Mouse (Mus musculus) megakaryocyte, adult 5-6 weeks (primary cell): Measurements from ENCODE around the gene Kmt5b. TPM values are rescaled to one million over a fixed set of nuclear protein-coding genes. Genes with fewer than 3 reads are reported as not detected.
A peak's percentile ranks its signal among the peaks of the same experiment; 100 is the strongest.

ENCODE experiments used
- ATAC-seq: 2 replicates; pipeline ENCODE4 v1.8.0; 2016; ENCODE audit warnings: mild to moderate bottlenecking, inconsistent platforms; ENCODE audit not compliant: poor library complexity, severe bottlenecking
- total RNA-seq, 2 experiments: library from RNA; stranded (forward) in 1 of 2; stranded (reverse) in 1 of 2; fragments of 153-499, 151-499 nt in 1 of 2; fragments of 221-1000, 200-1000 nt in 1 of 2; gene quantifications; 2 replicates each; pipeline versions ENCODE4 v1.2.3 to v1.2.4; 2015 to 2017

Kmt5b gene
- total RNA-seq, 2 experiments from 2014 or later, result 28.5 to 44.7 TPM

DNA sequence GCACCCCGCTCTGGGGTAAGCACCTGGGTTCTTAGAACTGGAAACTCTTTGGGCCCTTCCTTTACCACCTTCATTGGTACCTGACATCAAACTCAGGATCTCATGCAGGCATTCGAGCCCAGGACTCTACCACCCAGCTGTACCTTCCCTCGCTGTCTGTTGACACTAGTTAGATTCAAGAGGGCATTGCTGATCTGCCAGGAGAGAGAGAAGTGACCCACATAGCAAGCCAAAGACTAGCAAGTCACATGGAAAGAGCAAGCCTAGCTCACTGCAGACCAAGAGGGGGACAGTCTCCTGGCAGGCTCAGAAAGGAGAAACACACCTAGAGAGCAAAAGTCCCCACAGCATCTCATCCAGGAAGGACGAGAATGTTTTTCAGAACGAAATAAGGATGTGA lies 73.5 kb downstream of the Kmt5b start:
- ATAC-seq, result no peak

DNA sequence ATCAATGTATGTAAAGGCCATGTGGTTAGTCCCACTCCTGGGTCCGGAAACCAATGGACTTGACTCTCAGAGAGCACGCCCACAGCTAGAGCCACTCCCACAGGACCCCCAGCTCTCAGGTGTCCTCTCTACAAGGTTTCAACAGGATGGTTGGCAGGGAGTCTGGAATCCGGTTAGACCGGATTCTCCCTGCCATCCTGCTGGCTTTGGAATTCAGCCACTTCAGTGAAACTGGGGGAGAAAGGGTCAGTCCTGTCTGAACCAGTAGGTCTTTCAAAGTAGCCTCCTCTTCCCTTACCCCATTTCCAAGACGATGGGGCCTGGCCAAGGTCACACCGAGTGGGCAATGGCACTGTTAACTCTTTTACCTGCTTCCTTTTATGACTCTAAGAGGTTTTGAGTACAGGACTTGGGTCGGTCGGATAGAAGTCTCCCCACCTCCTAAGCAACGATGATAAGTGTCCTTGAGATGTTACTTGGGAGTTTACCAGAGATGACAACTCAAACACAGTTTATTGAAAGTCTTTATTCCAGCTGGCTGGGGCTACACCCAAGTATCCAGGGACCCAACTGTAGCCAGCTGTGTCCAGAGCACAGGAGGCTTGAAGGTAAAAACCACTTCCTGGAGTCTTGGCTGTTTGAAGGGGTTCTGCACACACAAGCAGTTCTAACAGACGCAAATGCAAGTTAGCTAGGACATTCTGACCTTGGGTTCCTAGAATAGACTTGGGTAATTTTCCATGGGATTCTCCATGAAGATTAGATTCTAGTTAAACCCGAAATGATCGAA lies 75.3 kb downstream of the Kmt5b start:
- no peak for ATAC-seq

DNA sequence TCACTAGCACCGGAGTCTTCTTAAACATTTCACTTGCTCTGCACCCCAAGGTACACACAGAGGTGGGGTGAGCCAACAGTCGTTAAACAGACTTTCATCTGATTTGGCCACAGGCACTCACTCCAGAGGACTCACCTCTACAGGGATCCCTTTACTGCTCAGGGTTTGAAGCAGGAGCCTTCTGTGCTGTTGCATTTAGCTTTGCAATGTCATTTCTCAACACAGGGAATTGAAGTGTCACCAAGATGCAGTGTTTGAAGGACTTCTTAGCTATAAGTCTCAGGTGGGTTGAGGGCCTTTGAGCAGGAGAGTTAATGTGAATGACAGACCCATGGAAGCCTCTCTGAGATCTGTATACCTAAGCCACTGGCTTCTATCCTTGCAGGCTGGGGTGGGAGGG lies 76.4 kb downstream of the Kmt5b start:
- ATAC-seq, result no peak

DNA sequence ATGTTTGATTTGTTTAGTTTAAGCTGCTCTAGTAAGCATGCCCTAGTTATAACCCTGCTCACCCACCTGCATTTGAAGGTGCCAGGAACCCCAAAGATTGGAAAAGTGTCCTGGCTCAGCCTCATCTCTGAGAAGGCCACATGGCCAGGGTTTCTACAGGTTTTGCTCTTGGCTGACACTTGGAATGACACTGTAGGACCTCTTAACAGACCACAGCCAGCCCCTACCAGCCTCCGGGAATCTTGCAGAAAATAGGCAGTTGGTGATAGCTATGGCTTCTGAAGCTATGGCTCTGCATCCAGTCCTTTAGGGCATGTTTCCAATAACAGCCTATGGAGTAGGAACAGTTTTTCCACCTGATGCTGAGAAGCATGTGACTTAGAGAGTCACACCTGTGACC lies 77.6 kb downstream of the Kmt5b start:
- ATAC-seq, result no peak

DNA sequence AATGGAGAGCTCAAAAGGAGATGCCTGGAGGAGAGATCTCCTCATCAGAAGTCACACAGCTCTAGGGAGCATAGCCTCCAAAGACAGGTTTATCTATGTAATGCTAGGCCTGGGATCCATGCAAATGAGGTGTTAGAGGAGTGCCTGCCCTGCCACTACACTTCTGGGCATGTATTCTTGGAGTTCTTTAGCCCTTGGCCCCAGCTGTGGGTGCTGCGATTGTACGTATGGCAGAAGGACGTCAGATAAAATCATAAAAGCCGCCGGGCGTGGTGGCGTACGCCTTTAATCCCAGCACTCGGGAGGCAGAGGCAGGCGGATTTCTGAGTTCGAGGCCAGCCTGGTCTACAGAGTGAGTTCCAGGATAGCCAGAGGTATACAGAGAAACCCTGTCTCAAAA lies 78.1 kb downstream of the Kmt5b start:
- ATAC-seq, result no peak

DNA sequence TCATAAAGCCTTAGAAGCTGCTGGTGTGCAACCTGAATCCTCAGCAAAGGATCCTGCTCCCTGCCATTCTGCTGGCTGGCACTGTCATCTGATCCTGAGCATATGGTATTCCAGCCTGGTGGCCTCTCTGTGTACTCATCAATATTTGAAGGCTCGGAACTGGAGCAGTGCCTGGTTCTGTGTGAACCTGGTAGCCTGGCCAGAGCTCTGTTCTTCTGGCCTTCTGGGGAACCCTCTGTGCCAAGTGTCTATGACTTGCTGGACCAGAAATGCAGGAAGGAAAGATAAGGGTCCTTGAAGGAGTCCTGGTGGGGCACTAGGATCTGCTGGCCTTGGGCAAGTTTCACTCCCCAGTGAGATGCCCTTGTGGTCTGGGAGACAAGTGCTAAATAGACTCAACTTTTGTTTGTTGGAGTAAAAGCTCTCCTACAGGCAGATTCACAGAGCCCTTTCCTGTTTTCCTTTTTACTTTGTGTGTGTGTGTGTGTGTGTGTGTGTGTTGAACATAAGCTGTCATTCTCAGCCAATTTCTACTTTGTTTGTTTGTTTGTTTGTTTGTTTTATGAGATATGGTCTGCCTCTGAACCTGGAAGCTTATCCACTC lies 78.7 kb downstream of the Kmt5b start:
- no peak for ATAC-seq

DNA sequence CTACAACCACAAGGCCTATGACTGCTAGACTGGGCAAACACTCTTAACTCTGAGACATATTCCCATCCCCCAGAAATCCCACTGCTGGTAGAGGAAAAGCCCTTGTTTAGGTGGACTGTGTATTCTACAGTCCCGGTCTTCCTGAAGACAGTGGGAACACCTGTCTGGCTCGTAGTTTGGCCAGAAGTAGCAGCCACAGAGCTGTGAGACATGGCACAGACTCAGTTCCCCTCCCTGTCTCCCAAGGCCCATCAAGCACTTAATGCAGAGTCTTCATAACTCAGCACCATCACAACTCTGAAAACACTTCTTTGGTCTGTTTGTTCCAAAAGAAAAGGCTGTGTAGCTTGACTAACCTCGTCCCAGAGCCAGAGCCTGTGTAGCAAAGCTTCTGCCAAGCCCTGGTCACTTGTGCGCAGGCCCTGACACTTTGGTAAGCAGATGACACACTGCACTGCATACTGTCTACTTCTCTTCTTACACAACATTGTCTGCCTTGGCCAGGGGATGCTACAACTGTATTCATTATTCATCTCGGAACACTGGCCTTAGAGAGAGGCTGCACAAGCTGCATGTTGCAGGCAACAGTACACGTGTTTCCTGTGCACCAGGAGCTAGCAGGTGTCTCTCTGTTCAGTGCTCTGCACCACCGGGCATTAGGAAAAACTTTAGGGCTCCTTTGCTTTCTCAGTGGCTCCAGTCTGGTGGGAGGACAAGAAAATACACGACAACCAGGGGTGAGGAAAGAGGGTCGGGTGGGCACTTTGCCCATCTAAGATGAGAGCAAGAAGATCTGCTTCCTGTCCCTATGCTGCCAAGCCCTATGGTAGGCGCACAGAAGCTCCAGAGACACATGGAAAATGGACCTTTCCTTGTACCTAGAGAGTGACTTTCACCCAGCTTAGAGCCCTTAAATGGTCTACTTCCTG lies 79.7 kb downstream of the Kmt5b start:
- ATAC-seq, result no peak

DNA sequence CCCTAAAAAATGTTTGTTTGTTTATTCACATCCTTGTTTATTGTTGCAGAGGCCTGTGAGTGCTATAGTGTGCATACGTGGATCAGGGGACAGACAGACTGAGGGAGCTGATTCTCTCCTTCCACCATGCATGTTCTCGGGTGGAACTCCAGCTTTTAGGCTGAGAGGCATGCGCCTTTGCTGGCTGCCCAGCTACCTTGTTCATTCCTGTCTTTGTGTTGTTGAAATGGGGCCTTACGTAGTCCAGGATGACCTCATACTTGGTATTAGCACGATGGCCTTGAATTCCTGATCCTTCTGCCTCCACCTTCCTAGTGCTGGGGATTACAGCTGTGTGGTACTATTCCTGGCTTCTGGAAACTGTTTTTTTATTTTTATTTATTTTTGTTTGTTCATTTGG lies 80.5 kb downstream of the Kmt5b start:
- ATAC-seq, result no peak

DNA sequence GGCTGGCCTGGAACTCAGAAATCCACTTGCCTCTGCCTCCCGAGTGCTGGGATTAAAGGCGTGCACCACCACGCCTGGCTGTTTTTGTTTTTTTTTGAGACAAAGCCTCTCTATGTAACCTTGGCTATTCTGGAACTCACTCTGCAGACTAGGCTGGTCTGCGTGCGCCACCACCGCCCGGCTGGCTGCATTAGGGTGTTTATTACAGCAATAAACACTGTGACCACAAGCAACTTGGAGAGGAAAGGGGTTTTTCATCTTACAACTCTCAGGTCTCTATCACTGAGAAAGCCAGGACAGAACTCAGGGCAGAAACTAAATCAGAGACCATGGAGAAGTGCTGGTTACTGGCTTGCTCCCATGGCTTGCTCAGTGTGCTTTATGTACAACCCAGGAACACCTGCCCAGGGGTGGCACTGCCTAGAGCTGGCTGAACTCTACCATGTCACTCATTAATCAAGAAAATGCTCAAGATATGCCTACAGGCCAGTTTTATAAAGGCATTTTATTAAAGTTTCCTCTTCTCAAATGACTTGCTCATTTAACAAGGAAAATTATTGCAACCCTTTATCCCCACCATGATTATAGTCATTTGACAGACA lies 81.1 kb downstream of the Kmt5b start:
- no peak for ATAC-seq

DNA sequence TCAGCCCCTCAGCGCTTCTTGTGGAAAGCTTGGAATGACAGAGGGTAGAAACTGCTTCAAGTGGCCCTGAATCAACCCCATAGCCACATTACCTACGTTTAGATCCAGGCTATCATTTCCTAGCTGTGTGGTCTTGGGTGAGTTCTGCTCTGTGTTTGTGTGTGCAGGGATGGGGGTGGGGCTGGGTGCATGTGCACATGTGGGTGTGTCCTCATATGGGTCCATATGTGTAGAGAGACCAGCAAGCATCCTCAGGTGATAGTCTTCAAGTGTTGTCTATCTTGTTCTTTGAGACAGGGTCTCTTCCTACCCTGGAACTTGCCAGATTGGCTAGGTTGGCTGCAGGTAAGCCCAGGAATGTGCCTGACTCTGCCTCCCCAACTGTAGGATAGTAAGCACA lies 82.0 kb downstream of the Kmt5b start:
- ATAC-seq, result no peak

DNA sequence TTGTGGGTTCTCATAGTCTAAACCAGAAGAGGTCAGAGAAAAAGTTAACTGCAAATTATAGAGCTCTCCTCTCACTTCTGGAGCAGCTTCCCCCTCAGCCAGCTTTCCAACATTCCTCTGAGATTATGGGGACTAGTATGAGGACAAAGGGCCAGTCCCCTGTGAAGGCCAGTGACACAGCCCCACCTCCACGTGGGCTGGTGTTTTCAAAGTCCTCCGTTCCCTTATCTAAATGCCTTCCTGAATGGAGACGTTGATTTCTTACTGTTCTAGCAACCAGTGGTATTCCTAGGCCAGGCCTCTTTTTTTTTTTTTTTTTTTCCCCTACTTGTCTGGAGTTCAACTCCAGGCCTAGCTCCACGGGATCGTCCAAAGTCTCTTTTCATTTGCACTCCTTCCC lies 82.9 kb downstream of the Kmt5b start:
- no peak for ATAC-seq

DNA sequence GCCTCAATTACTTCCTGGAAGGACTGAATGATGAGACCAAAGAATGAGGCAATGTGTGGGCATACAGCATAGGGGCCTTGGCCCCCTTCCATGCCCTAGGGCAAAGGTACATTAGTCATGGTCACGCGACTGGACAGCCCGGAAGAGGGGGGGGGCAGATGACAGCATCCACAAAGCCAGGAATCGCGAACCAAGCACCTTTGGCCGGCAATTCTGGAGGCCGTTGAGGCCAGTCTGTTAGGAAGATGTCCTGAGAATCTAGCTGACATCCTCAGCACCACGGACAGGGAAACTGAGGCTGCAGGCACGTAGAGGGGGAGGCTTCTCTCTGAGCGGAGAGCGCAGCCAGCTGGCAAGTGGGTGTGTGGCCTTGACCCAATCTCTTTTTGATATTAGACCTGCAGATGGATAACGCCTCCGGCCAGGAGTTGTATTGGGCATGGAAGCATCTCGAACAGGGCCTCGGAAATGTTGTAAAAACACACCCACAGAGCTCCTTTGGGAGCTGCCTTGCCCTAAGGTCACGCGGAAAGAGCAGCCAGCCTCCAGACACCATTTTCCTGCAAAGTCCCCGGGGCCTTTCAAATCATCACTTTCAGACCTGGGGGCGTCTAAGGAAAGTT lies 83.7 kb downstream of the Kmt5b start:
- 0 out of 2 replicates have a peak, but pooled peaks have one; percentile 2 for ATAC-seq

DNA sequence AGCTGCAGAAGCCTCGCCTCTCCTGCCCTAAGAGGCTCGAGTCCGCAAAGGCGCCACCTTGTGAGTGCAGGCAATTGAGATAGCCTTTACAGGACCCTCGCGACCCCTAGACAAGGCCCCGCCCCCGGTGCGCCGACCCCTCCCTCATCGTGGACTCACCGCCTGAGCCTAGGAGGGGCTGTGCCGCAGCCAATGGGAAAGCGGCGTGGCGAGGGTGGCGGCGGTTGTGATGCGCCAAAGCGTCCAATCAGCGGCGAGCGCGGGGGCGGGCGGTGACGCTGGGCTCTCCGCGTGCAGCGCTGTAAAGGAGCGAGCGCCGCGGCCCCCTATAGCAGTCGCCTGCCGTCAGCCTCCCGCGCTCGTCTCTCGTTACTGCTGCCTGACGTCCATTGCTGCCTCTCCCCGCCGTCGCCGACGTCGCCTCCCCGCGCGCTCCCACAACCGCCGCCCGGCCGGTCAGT lies 84.3 kb downstream of the Kmt5b start, which contains the start of gene Chka:
Chka (plus strand) TSS at position 272 of the 461 bp plus-strand sequence.
- peak; percentile 96 for ATAC-seq

DNA sequence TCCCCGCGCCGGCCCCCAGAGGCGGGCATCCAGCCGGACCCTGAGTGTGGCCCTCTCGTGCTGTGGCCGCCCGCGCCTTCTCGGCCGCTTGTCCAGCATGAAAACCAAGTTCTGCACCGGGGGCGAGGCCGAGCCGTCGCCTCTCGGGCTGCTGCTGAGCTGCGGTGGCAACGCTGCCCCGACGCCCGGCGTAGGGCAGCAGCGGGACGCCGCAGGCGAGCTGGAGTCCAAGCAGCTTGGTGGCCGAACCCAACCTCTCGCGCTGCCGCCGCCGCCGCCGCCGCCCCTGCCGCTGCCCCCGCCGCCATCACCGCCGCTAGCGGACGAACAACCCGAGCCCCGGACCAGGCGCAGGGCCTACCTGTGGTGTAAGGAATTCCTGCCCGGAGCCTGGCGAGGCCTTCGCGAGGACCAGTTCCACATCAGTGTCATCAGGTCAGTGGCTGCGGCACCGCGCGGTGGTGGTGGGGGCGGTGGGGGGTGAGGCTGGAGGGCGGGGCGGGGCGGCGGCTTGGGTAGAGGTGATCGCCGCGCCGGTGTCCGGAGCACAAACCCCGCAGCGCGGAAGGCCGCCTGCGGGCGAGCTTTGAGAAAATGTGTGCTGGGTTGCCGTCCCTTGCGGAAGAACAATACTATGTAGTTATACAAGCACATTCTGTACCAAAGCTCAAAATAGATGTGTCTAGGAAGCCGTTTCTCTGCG lies 84.9 kb downstream of the Kmt5b start:
- peak; percentile 20; the same call in 1 of the 2 replicates for ATAC-seq

DNA sequence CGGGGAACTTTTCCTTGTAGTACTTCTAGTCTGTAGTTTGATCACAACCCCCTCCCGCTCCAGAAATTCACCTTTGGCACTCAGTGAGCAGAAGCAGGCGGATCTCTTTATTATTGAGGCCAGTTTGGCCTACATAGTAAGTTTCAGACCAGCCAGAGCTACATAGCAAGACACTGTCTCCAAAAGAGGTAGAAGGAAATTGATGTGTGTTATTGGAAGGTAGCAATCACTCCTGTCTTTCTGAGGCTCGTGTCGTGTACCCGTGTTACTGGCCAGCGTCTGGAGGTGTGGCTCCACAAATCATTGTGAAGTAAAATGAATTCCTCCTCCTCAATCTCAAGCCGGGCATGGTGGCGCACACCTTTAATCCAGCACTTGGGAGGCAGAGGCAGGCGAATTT lies 85.9 kb downstream of the Kmt5b start:
- no peak for ATAC-seq

DNA sequence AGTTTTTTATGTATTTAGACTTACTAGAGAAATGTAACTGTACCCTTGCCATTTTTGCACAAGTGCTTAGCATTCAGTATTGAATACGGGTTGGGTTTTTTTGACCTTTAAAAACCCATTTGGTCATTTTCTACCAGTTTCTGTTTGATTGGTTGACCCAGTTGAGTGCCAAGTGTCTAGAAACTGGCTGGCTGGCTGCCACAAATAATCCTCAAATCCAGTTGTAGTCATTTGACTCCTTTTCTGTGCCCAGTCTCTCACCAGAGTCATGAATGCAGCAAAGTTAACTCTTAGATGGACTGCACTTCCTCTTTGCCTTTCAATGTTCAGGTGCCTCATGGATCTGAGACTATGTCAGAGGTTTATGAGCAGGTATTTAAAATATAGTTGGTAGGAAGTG lies 86.7 kb downstream of the Kmt5b start:
- ATAC-seq, result no peak

DNA sequence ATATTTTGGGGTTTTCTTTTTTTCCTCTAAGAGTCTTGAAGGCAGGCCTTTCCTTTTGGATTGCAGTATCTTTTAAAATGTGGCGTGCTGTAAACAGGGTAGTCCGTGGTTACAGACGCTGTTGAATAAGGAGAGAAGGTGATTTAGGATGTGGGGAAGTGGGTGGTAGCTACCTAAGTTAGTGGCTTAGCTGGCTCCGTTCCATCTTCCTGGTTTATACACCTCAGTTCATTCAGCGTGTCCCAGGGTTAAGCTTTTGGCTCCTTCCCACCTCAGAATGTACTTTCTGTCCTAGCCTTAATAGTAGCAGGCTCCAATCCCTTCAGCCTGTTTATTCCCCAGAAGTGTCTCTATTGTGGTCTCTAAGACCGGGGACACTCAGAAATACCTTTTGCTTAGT lies 87.9 kb downstream of the Kmt5b start:
- ATAC-seq, result no peak

DNA sequence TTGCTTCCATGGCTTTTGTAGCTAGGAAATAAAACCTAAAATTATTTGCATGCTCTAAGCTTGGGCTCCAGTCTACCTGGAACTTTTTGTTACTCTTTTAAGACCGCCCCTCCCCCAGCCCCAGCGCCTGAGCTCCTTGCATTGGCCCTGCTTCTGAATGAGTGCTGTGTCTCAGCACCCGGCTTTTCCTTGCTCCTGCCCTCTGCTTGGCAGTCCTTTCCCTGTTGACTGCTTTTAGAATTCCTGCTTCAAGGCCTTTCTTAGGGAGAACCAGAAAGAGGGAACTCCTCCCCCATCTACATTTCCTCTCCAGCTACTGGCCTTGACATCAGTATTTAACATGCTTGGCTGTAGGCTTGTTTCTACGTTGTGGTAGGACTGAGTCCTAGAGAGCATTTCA lies 88.4 kb downstream of the Kmt5b start:
- ATAC-seq, result no peak

DNA sequence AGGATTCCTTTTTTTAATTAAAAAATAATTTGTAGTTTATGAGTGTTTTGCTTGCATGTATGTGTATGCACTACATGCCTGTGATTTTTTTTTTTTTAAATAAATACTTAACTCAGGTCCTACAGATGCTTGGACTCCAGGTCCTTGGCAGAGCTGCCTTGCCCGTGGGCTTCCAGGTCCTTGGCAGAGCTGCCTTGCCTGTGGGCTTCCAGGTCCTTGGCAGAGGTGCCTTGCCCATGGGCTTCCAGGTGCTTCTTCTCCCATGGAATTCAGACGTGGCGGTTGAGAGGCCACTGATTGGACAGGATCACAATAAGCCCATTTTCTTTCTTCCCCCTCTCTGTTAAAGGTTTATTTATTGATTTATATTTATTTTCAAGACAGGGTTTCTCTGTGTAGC lies 90.0 kb downstream of the Kmt5b start:
- no peak for ATAC-seq

DNA sequence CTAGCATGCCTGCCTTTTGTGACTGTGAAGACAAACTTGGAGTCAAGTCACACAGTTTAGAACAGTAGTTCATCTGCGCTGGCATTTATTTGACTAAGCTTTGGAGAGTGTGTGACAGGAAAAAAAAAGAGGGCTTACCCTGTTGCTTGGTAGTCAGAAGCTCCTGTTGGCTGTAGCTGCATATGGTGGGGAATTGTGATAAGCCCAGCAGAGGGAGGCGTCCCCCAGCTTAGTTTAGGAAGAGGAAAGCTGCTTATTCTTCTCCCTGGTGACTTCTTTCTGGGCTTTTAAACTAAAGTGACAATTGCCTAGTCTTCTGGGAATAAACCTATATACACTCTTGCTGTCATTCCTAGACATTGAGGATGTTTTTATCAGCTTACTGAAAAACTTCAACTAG lies 95.5 kb downstream of the Kmt5b start:
- no peak for ATAC-seq
